In genomic region chr16:67182958-67183357, GRCm38 (mm10) we compare ENCODE assay signal across 13 mouse cellular contexts.
"Had no signal": no experiment of that assay in that cellular context is flagged by ENCODE, and none has a peak within 500 bp of the region (broad histone marks: within the 10 kb centered on the region; RNA-seq: fewer than 3 reads in every experiment).

No protein-coding gene starts in this region.

- H3K9me3 ChIP-seq: limb, embryonic 12.5 days; liver, embryonic 13.5 days; neural tube, embryonic 12.5 days had no signal

- H3K4me3 ChIP-seq: layer of hippocampus, adult 2 months; limb, embryonic 12.5 days; liver, embryonic 13.5 days; neural tube, embryonic 12.5 days had no signal

- ATAC-seq: intestine, embryonic 16.5 days had no signal

- DNase-seq: kidney, adult 9 months; kidney, postnatal 4 days; liver; liver, embryonic 13.5 days; lung, adult 18-20 months; right cerebral cortex, adult 18-20 months; right cerebral cortex, postnatal 25 days; thymus, postnatal 4 days had no signal

- H3K36me3 ChIP-seq: limb, embryonic 12.5 days; liver, embryonic 13.5 days; neural tube, embryonic 12.5 days had no signal

- H3K4me2 ChIP-seq: limb, embryonic 12.5 days; liver, embryonic 13.5 days; neural tube, embryonic 12.5 days had no signal

- H3K27me3 ChIP-seq: limb, embryonic 12.5 days; liver, embryonic 13.5 days; neural tube, embryonic 12.5 days had no signal

- H3K27ac ChIP-seq: kidney, postnatal 0 days; layer of hippocampus, adult 2 months; limb, embryonic 12.5 days; liver, embryonic 13.5 days; neural tube, embryonic 12.5 days had no signal

- H3K9ac ChIP-seq: limb, embryonic 12.5 days; liver, embryonic 13.5 days; neural tube, embryonic 12.5 days had no signal

- H3K4me1 ChIP-seq: limb, embryonic 12.5 days; liver, embryonic 13.5 days; neural tube, embryonic 12.5 days had no signal
